Mouse (Mus musculus) CD4-positive, CD25-positive, alpha-beta regulatory T cell, adult 4 months (primary cell): ENCODE results near the gene Tbccd1. TPM values are rescaled to one million over a fixed set of nuclear protein-coding genes. Genes with fewer than 3 reads are reported as not detected.

Experiments
- ATAC-seq: one replicate; pipeline ENCODE4 v1.8.0; 2017
- polyA plus RNA-seq, 2 experiments: library from polyadenylated mRNA; unstranded; fragments of 100-300 nt; shearing (Covaris generic); gene quantifications; one replicate each; pipeline ENCODE4 v1.2.1; 2017

Gene Tbccd1
- polyA plus RNA-seq = 10 to 100 TPM; 18.1 to 34.5 TPM

GRCm38 (mm10) chr16:22857431-22858113 lies at the start of gene Tbccd1, which contains the start of gene Dnajb11:
Gene Tbccd1 (minus strand): TSS chr16:22857669.
Gene Dnajb11 (plus strand): TSS chr16:22857845.
- peak; percentile 91 for ATAC-seq

- ATAC-seq = no peak
Measured at GRCm38 (mm10) chr16:22901326-22901725, 43.9 kb upstream of the Tbccd1 start.

- no peak for ATAC-seq
Measured at GRCm38 (mm10) chr16:22899866-22900570, 42.5 kb upstream of the Tbccd1 start.

- ATAC-seq = no peak
Measured at GRCm38 (mm10) chr16:22899346-22899745, 41.9 kb upstream of the Tbccd1 start.

GRCm38 (mm10) chr16:22896618-22897017 lies 39.1 kb upstream of the Tbccd1 start:
- no peak for ATAC-seq

- ATAC-seq = no peak
Measured at GRCm38 (mm10) chr16:22894095-22894494, 36.6 kb upstream of the Tbccd1 start.

GRCm38 (mm10) chr16:22891733-22892154 lies 34.3 kb upstream of the Tbccd1 start:
- ATAC-seq = no peak

- ATAC-seq = no peak
Measured at GRCm38 (mm10) chr16:22890683-22891510, 33.4 kb upstream of the Tbccd1 start, which contains the start of gene Ahsg. Gene Ahsg (plus strand): TSS chr16:22891277.

GRCm38 (mm10) chr16:22889716-22890115 lies 32.2 kb upstream of the Tbccd1 start:
- no peak for ATAC-seq

- ATAC-seq = no peak
Measured at GRCm38 (mm10) chr16:22888835-22889234, 31.4 kb upstream of the Tbccd1 start.

GRCm38 (mm10) chr16:22886726-22887125 lies 29.3 kb upstream of the Tbccd1 start:
- ATAC-seq = no peak

- no peak for ATAC-seq
Measured at GRCm38 (mm10) chr16:22885356-22885755, 27.9 kb upstream of the Tbccd1 start.

GRCm38 (mm10) chr16:22883441-22883840 lies 26.0 kb upstream of the Tbccd1 start:
- ATAC-seq = peak; percentile 62

- ATAC-seq = no peak
Measured at GRCm38 (mm10) chr16:22881487-22881886, 24.0 kb upstream of the Tbccd1 start.

GRCm38 (mm10) chr16:22880900-22881299 lies 23.4 kb upstream of the Tbccd1 start:
- no peak for ATAC-seq

GRCm38 (mm10) chr16:22879945-22880595 lies 22.6 kb upstream of the Tbccd1 start:
- no peak for ATAC-seq

GRCm38 (mm10) chr16:22878716-22879115 lies 21.2 kb upstream of the Tbccd1 start:
- ATAC-seq = no peak

GRCm38 (mm10) chr16:22877660-22878390 lies 20.4 kb upstream of the Tbccd1 start:
- ATAC-seq = no peak

- no peak for ATAC-seq
Measured at GRCm38 (mm10) chr16:22876218-22877043, 19.0 kb upstream of the Tbccd1 start.

- ATAC-seq = no peak
Measured at GRCm38 (mm10) chr16:22873369-22873768, 15.9 kb upstream of the Tbccd1 start.

GRCm38 (mm10) chr16:22872397-22872796 lies 14.9 kb upstream of the Tbccd1 start:
- no peak for ATAC-seq
